Mouse (Mus musculus): Measurements from ENCODE around the gene Fxyd7. TPM values are rescaled to one million over a fixed set of nuclear protein-coding genes. Genes with fewer than 3 reads are reported as not detected.

The Fxyd7 gene
- total RNA-seq, 2 experiments from 2014 or later = not detected

- no peak for ATAC-seq (replicated peaks; ENCODE audit: low FRiP score, poor library complexity, severe bottlenecking)
Measured at GRCm38 (mm10) chr7:31031731-31032130, 19.5 kb downstream of the Fxyd7 start.

DNA sequence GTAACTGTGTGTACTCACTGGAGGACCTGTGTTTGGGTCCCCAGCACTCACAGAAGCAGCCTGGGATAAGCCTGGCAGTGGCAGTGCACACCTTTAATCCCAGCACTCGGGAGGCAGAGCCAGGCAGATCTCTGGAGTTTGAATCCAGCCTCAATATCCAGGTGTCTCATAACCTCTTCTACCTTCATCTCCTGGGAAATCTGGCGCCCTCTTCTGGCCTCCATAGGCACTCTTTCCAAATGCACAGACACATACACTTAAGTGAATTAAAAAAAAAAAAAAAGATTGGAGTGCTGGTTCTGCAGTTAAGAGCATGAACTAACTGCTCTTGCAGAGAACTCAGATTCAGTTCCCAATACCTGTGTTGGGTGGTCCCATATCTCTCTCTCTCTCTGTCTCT lies 20.6 kb downstream of the Fxyd7 start:
- no peak for ATAC-seq (replicated peaks; ENCODE audit: low FRiP score, poor library complexity, severe bottlenecking)

GRCm38 (mm10) chr7:31028609-31029008 lies 22.7 kb downstream of the Fxyd7 start:
- ATAC-seq (replicated peaks; ENCODE audit: low FRiP score, poor library complexity, severe bottlenecking) = no peak

DNA sequence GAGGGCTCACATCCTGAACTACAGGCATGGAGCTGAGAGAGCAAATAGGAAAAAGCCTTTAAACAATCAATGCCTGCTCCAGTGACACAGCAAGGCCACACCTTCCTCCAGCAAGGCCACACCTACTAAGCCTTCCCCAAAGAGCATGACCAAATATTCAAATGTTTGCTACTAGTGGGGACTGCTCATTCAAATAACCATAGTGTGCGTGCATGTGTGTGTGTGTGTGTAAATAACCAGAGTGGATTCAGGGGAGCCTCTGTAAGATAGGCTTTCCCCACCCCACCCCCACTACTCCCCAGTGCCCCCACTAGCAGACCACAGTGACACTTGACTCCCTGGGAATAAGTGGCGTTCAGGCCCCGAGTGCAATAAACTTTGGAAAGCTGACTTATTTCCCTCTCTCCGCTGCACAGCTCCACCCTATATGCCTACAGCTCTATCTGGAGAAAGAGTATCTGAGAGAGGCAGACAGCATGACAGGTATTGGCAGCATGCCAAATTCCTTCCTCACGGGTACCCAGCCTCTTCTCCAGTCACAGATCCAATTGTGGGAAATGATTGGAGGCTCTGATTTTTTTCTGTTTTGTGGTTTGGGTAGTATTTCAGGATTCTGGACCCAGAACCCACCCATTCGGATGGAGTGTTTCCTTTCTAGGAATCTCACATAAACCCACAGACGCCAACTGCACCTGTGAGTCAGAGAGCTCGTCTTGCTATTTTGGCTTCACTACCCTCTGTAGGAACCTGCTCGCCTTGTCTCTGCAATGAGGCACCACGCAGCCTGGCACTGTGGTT lies 34.0 kb downstream of the Fxyd7 start:
- ATAC-seq (replicated peaks; ENCODE audit: low FRiP score, poor library complexity, severe bottlenecking) = no peak

GRCm38 (mm10) chr7:31012971-31013370 lies 38.3 kb downstream of the Fxyd7 start:
- no peak for ATAC-seq (replicated peaks; ENCODE audit: low FRiP score, poor library complexity, severe bottlenecking)

DNA sequence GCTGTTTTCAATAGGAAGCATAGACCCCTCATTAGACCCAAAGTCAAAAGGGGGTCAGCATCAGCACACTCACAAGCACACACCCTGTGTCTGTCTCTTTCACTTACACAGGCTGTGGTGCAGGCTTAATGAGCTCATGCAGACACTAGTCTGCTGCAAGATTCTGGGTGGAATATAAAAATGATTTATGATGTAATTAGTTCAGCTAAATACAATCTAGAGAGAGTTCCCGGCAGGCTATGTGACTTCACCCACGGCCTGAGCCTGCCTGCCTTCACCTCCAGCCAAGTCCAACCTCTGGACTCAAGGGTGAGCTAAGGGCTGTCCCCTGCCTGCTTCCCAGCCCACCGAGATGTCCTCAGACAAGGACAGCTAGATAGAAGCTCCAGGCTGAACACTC lies 42.4 kb downstream of the Fxyd7 start:
- no peak for ATAC-seq (replicated peaks; ENCODE audit: low FRiP score, poor library complexity, severe bottlenecking)

GRCm38 (mm10) chr7:31008175-31008574 lies 43.1 kb downstream of the Fxyd7 start:
- no peak for ATAC-seq (replicated peaks; ENCODE audit: low FRiP score, poor library complexity, severe bottlenecking)

DNA sequence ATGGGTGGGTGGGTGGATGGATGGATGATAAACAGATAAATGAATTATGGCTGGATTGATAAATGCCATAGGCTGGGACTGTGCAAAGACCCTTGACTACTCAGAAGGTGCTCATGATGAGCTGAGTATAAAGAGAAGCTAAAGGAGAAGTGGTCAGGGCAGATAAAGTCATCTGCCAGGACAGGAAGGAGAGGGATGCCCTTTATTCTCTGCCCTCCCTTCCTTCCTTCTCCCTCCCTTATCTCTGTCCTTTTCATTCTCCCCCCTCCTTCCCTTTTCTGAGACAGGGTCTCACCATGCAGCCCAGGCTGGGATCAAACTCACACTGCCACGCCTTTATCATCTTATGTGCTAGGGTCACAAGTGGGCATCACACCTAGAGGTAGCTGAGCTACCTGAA lies 43.5 kb downstream of the Fxyd7 start:
- no peak for ATAC-seq (replicated peaks; ENCODE audit: low FRiP score, poor library complexity, severe bottlenecking)

DNA sequence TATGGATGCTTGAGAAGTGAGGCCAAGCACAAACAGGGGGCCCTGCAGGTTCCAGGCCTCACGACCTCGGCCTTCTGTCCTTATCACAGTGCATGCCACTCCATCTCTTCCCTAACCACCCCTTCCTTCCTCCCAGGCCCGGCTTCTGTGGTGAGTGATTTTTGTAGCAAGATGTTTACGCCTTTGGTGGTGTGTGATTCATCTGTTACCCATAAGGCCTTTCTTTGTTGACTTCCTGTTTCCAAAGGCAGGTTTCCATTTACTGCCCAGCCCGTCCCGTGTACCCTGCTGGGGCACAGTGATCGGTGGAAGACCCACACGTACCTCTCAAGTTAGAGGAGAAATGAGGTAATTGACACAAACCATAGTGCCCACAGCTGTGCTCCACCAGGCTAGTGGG lies 48.6 kb downstream of the Fxyd7 start:
- no peak for ATAC-seq (replicated peaks; ENCODE audit: low FRiP score, poor library complexity, severe bottlenecking)

DNA sequence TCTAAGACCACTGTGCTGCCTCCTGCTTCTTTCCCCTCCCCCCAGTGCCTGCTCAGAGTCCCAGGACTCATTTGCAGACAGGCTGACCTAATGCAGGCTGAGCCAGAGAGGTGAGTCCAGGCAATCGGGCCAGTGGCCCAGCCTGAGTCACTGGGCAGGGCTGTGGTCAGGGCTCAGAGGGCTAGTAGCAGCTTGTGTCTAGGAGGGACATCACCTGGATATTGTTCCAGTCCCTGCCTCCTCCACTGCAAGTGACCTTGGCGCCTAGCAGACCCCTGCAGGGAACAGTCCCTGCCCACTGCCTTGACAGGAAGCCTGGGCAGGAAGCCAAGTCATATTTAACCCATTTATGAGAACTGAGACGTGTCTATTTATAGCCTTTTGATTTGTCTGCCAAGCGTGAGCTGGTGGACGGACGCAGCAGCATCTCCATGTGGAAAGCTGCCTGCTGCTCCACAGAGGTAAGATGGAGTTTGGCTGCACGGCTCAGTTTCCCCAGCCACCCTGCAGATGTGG lies 50.7 kb downstream of the Fxyd7 start:
- ATAC-seq (replicated peaks; ENCODE audit: low FRiP score, poor library complexity, severe bottlenecking) = no peak

DNA sequence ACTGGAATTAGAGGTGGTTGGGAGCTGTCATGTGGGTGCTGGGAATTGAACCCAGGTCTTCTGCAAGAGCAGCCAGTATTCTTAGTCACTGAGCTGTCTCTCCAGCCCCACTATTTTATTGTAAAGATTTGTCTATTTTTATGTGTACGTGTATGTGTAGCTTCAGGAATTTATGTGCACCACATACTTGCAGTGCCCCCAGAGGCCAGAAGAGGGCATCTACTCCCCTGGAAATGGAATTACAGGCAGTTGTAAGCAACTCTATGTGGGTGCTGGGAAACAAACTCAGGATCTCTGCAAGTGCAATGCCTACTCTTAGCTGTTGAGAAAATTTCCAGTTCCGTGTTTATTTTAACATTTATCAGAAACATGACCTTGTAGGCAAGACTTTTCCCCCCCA lies 54.8 kb downstream of the Fxyd7 start:
- ATAC-seq (replicated peaks; ENCODE audit: low FRiP score, poor library complexity, severe bottlenecking) = no peak

GRCm38 (mm10) chr7:30993986-30994385 lies 57.3 kb downstream of the Fxyd7 start:
- ATAC-seq (replicated peaks; ENCODE audit: low FRiP score, poor library complexity, severe bottlenecking) = no peak

Other genes with a start within 250 kb of the Fxyd7 start
- 2.2 and 7.1 TPM in 2 replicates for gene Ffar2, start 227.7 kb downstream of the Fxyd7 start, total RNA-seq (2015; ENCODE audit: low replicate concordance)
- 3.1 and 6.0 TPM in 2 replicates for gene Ffar2, start 227.7 kb downstream of the Fxyd7 start, total RNA-seq (2017; ENCODE audit: low replicate concordance)
- gene Ffar3, start 195.3 kb downstream of the Fxyd7 start, total RNA-seq (2015; ENCODE audit: low replicate concordance) = not detected in 2 replicates
- not detected in 2 replicates for gene Ffar3, start 195.3 kb downstream of the Fxyd7 start, total RNA-seq (2017; ENCODE audit: low replicate concordance)
- not detected in 2 replicates for gene Ffar1, start 189.9 kb downstream of the Fxyd7 start, total RNA-seq (2015; ENCODE audit: low replicate concordance)
- gene Ffar1, start 189.9 kb downstream of the Fxyd7 start, total RNA-seq (2017; ENCODE audit: low replicate concordance) = not detected in 2 replicates
- 2.9 and 3.6 TPM in 2 replicates for gene Cd22, start 171.1 kb downstream of the Fxyd7 start, total RNA-seq (2015; ENCODE audit: low replicate concordance)
- 1.0 and 3.3 TPM in 2 replicates for gene Cd22, start 171.1 kb downstream of the Fxyd7 start, total RNA-seq (2017; ENCODE audit: low replicate concordance)
- not detected in 2 replicates for gene Mag, start 136.6 kb downstream of the Fxyd7 start, total RNA-seq (2015; ENCODE audit: low replicate concordance)
- gene Mag, start 136.6 kb downstream of the Fxyd7 start, total RNA-seq (2017; ENCODE audit: low replicate concordance) = not detected in 2 replicates
- gene Hamp2, start 126.8 kb downstream of the Fxyd7 start, total RNA-seq (2015; ENCODE audit: low replicate concordance) = not detected in 2 replicates
- not detected in 2 replicates for gene Hamp2, start 126.8 kb downstream of the Fxyd7 start, total RNA-seq (2017; ENCODE audit: low replicate concordance)
- gene Hamp, start 107.4 kb downstream of the Fxyd7 start, total RNA-seq (2015; ENCODE audit: low replicate concordance) = not detected in 2 replicates
- gene Hamp, start 107.4 kb downstream of the Fxyd7 start, total RNA-seq (2017; ENCODE audit: low replicate concordance) = not detected in 2 replicates
- gene Usf2, start 94.7 kb downstream of the Fxyd7 start, total RNA-seq (2015; ENCODE audit: low replicate concordance) = 75.9 and 78.6 TPM in 2 replicates
- gene Usf2, start 94.7 kb downstream of the Fxyd7 start, total RNA-seq (2017; ENCODE audit: low replicate concordance) = 121 and 139 TPM in 2 replicates
- gene Lsr, start 78.0 kb downstream of the Fxyd7 start, total RNA-seq (2015; ENCODE audit: low replicate concordance) = not detected in 2 replicates
- gene Lsr, start 78.0 kb downstream of the Fxyd7 start, total RNA-seq (2017; ENCODE audit: low replicate concordance) = 1.0 TPM in 1 of 2 replicates, not detected in the other
- not detected in 2 replicates for gene Fam187b, start 77.7 kb downstream of the Fxyd7 start, total RNA-seq (2015; ENCODE audit: low replicate concordance)
- gene Fam187b, start 77.7 kb downstream of the Fxyd7 start, total RNA-seq (2017; ENCODE audit: low replicate concordance) = not detected in 2 replicates
- gene Fxyd5, start 9.0 kb downstream of the Fxyd7 start, total RNA-seq (2015; ENCODE audit: low replicate concordance) = 112 and 145 TPM in 2 replicates
- gene Fxyd5, start 9.0 kb downstream of the Fxyd7 start, total RNA-seq (2017; ENCODE audit: low replicate concordance) = 54.3 and 76.5 TPM in 2 replicates
- gene Fxyd1, start 5.7 kb upstream of the Fxyd7 start, total RNA-seq (2015; ENCODE audit: low replicate concordance) = not detected in 2 replicates
- gene Fxyd1, start 5.7 kb upstream of the Fxyd7 start, total RNA-seq (2017; ENCODE audit: low replicate concordance) = not detected in 2 replicates
- not detected in 2 replicates for gene Lgi4, start 7.9 kb upstream of the Fxyd7 start, total RNA-seq (2015; ENCODE audit: low replicate concordance)
- 0.51 TPM in 1 of 2 replicates, not detected in the other for gene Lgi4, start 7.9 kb upstream of the Fxyd7 start, total RNA-seq (2017; ENCODE audit: low replicate concordance)
- gene Fxyd3, start 25.2 kb upstream of the Fxyd7 start, total RNA-seq (2015; ENCODE audit: low replicate concordance) = not detected in 2 replicates
- not detected in 2 replicates for gene Fxyd3, start 25.2 kb upstream of the Fxyd7 start, total RNA-seq (2017; ENCODE audit: low replicate concordance)
- 5.9 TPM in 1 of 2 replicates, not detected in the other for gene Hpn, start 63.8 kb upstream of the Fxyd7 start, total RNA-seq (2015; ENCODE audit: low replicate concordance)
- not detected in 2 replicates for gene Hpn, start 63.8 kb upstream of the Fxyd7 start, total RNA-seq (2017; ENCODE audit: low replicate concordance)
- gene Scn1b, start 75.5 kb upstream of the Fxyd7 start, total RNA-seq (2015; ENCODE audit: low replicate concordance) = not detected in 2 replicates
- 1.3 TPM in 1 of 2 replicates, not detected in the other for gene Scn1b, start 75.5 kb upstream of the Fxyd7 start, total RNA-seq (2017; ENCODE audit: low replicate concordance)
- 19.1 and 38.6 TPM in 2 replicates for gene Gramd1a, start 104.4 kb upstream of the Fxyd7 start, total RNA-seq (2015; ENCODE audit: low replicate concordance)
- gene Gramd1a, start 104.4 kb upstream of the Fxyd7 start, total RNA-seq (2017; ENCODE audit: low replicate concordance) = 6.7 and 29.1 TPM in 2 replicates
- not detected in 2 replicates for gene Scgb2b2, start 239.0 kb upstream of the Fxyd7 start, total RNA-seq (2015; ENCODE audit: low replicate concordance)
- not detected in 2 replicates for gene Scgb2b2, start 239.0 kb upstream of the Fxyd7 start, total RNA-seq (2017; ENCODE audit: low replicate concordance)
- gene Scgb1b2, start 240.4 kb upstream of the Fxyd7 start, total RNA-seq (2015; ENCODE audit: low replicate concordance) = not detected in 2 replicates
- not detected in 2 replicates for gene Scgb1b2, start 240.4 kb upstream of the Fxyd7 start, total RNA-seq (2017; ENCODE audit: low replicate concordance)

Data from erythroid progenitor cell, adult 5-6 weeks (primary cell).